Mouse (Mus musculus) megakaryocyte, adult 5-6 weeks (primary cell): ENCODE results near the gene Zc3hav1l. TPM values are rescaled to one million over a fixed set of nuclear protein-coding genes. Genes with fewer than 3 reads are reported as not detected.
A peak's percentile ranks its signal among the peaks of the same experiment; 100 is the strongest.

Experiments used
- ATAC-seq: 2 replicates; pipeline ENCODE4 v1.8.0; 2016; ENCODE audit warnings: mild to moderate bottlenecking, inconsistent platforms; ENCODE audit not compliant: poor library complexity, severe bottlenecking
- total RNA-seq, 2 experiments: library from RNA; stranded (forward) in 1 of 2; stranded (reverse) in 1 of 2; fragments of 153-499, 151-499 nt in 1 of 2; fragments of 221-1000, 200-1000 nt in 1 of 2; gene quantifications; 2 replicates each; pipeline versions ENCODE4 v1.2.3 to v1.2.4; 2015 to 2017

Gene Zc3hav1l
- total RNA-seq (2015) (2.5 and 2.6 TPM in 2 replicates), total RNA-seq (2017) (1.1 and 1.8 TPM in 2 replicates)

GRCm38 (mm10) chr6:38298761-38299401 is at the start of gene Zc3hav1l:
Gene Zc3hav1l (minus strand): TSS chr6:38299259.
- ATAC-seq: peak; percentile 71

GRCm38 (mm10) chr6:38347875-38348274 is 48.8 kb upstream of the Zc3hav1l start:
- no peak for ATAC-seq

DNA sequence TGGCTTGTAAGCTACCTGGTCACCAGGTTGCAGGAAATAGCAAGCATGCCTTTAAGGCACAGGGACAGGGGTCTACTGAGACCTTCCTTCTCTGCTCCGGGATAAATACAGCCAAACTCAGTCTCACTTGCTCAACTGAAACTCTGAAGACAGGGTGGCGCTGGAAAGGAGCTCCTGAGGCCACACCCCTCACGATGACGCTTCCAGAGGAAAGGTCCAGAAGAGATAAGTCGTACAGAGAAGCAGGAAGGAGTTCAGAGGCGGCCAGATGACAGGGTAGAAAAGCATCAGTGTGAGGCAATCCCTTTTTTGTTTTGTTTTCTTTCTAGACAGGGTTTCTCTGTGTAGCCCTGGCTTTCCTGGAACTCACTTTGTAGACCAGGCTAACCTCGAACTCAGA is 46.7 kb upstream of the Zc3hav1l start:
- peak; percentile 89 for ATAC-seq

DNA sequence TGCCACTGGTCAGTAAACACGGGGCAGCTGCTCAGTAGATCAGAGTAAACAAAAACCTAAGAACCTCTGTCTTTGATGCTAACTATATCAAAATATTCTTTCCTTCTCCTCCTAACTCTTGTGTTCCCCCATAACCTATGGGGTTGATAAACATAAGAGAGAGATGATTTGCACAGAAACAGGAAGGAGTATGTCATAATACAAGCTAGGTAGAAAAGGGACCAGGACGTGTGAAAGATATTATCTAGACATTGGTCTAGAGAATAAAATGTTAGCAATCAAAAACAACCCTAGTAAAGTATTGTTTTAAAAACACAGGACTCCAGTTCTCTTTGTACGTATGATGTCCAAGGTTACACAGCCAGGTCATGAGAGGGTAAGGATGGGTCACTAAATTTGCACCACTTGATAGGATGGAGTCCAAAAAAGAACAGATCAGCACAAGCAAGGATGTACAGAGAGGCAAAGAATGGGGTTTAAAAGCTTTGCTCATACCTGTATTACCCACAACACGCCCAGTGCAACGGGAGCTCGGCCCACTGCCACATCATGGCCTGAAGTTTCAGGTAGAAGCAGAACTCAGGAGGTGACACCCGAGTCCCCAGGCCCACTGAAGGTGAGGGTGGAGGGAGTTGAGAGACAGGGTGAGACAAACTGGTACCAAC is 45.1 kb upstream of the Zc3hav1l start:
- ATAC-seq: no peak

DNA sequence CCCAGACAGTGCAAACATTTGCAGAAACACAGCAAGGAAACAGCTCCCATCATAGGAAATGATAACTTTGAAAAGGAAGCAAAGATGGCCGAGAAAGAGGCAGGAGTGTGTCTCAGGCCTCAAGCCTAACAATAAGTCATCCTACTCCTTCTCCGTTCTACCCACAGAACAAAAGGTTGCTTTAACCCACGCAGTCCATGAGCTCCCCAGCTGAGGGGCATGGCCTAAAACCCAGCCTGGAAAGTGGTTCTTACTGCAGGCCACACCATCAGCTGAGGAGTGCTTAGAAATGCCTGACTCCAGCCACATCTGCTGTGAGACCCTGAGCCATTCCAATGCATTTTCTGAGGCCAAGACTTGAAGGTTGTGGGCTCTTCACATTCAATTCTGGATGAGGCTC is 44.5 kb upstream of the Zc3hav1l start:
- ATAC-seq: no peak

- no peak for ATAC-seq
Measured at GRCm38 (mm10) chr6:38342666-38342992, 43.6 kb upstream of the Zc3hav1l start.

GRCm38 (mm10) chr6:38341751-38342665 is 42.9 kb upstream of the Zc3hav1l start:
- ATAC-seq: peak; percentile 45

DNA sequence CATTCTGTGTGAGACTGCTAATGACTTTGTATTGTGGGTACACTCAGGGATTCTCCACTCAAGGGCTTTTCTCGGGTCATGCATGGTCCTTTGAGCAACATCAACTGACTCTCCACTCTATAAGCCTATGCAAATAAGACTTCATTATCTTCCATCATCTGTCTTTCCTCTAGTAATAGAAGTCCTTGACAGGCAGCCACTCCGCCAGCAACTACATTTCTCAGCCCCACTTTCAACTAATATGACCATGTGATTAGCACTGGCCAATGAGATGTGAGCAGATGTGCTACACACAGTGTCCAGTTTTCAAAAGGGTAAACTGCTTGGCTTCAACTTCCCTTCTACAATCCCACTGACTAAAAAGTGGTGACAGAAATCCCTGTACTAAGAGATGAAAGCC is 40.0 kb upstream of the Zc3hav1l start:
- no peak for ATAC-seq

DNA sequence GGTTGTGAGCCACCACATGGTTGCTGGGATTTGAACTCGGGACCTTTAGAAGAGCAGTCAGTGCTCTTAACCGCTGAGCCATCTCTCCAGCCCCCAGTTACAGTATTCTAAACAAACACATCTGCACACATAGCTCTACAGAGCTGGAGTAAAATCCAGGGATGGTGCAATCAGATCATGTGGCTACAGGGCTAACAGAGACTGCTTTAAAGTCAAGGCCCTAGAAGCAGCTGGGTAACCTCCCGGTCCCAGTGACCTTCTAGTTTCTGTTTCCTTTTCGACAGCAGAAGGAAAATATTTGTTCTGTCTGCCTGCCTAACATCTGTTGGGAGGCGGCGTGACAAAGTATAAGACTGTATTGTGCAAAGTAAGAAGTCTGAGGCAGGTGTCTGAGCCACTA is 38.9 kb upstream of the Zc3hav1l start:
- ATAC-seq: no peak

- ATAC-seq: no peak
Measured at GRCm38 (mm10) chr6:38337166-38337705, 38.2 kb upstream of the Zc3hav1l start.

GRCm38 (mm10) chr6:38335264-38335663 is 36.2 kb upstream of the Zc3hav1l start:
- no peak for ATAC-seq

DNA sequence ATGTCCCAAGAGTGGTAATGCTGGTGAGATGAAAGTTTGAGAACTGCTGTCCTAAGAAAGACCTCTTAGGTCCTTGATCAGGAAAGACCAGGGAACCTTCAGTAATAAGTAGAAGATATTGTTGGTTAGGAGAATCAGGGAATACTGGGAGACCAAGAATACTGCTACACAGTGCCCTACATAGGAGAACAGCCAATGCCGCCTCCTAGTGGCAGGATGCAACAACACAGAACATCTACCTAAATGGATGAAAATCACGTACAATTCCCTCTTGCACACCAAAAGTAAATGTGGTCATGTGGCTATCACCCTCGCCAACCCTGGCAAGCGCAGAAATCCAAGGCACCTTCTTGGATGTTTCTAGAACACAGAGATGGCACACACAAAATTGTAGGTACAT is 27.5 kb upstream of the Zc3hav1l start:
- 0 out of 2 replicates have a peak, but pooled peaks have one; percentile 40 for ATAC-seq

GRCm38 (mm10) chr6:38320621-38321020 is 21.6 kb upstream of the Zc3hav1l start:
- ATAC-seq: no peak

- no peak for ATAC-seq
Measured at GRCm38 (mm10) chr6:38316050-38316449, 17.0 kb upstream of the Zc3hav1l start.

DNA sequence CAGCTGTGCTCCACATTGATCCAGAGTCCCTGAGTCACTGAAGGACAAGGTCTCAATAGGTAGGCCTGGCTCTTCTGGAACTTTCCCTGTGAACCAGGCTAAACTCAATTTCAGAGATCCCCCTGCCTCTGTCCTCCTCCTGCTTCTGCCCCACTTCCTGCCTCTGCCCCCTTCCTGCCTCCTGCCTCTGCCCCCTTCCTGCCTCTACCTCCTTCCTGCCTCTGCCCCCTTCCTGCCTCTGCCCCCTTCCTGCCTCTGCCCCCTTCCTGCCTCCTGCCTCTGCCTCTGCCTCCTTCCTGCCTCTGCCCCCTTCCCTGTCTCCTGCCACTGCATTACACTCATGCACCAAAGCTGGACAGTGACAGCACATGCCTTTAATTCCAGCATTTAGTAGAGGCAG is 10.7 kb upstream of the Zc3hav1l start:
- ATAC-seq: no peak

DNA sequence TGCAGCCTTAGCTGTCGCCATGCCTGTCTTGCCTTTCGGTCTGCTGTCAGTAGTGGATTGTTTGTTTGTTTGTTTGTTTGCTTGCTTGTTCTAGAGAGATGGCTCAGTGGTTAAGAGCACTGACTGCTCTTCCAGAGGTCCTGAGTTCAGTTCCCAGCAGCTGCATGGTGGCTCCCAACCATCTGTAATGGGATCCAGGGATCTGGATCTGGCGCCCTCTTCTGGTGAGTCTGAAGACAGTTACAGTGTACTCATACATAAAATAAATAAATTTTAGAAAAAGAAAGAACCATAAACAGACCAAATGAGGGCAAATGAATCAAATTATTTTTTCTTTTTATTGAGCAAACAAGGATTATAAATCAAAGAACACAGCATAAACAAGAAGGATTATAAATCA is 5.9 kb upstream of the Zc3hav1l start:
- no peak for ATAC-seq

DNA sequence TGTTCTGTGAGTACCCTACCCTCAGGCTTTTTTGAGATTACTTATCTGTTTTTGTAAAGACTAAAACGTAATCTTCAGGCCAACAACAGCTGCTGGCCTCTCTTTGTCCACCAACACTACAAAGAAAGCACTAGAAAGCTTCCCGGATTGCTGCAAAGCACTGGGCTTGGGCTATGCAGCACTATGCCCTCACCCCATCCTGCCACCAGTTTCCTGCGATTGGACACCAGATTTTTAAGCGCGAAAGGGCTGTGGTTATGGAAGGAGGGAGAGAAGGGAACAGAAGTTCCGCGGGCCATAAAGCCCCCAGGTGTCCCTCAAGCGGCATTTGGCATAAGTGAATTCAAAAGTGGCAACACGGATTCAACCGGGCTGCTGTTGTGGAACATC is 818 bp downstream of the Zc3hav1l start:
- no peak for ATAC-seq

DNA sequence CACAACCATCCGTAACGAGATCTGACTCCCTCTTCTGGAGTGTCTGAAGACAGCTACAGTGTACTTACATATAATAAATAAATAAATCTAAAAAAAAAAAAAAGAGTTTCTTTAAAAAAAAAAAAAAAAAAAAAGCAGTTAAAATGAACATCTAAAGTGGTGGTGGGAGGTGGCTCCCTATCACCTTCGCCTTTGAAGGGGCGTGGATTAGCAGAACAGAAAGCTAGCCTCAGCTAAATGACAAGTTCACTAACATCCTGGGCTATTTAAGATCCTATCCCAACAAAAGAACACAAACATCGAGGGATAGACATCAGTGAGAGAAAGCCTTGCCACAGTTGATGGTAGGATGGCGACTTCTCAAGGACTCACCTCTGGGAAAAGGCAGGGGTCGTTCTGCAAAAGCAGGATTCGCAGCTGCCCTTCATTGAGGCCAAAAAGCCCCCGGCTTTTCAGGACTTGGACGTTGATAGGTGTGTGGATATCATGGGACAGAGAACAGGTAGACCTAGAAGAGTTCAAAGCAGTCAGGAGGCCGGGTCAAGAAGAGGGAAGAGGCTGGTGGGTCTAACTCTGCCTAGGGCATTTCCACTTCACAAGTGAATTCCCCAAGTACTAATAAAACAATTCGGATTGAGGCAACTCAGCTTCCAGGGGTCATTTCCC is 1.3 kb downstream of the Zc3hav1l start:
- ATAC-seq: no peak

DNA sequence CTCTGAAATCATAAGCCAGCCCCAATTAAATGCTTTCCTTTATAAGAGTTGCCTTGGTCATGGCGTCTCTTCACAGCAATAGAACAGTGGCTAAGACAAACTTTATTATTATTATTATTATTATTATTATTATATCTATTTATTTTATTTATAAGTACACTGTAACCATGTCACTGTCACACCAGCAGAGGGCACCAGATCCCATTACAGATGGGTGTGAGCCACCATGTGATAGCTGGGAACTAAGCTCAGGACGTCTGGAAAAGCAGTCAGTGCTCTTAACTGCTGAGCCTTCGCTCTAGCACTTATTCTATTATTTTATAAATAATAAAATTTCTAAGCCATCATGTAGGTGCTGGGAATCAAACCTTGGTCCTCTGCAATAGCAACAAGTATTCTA is 5.4 kb downstream of the Zc3hav1l start:
- no peak for ATAC-seq

- ATAC-seq: no peak
Measured at GRCm38 (mm10) chr6:38292871-38293646, 6.0 kb downstream of the Zc3hav1l start.
